Mouse (Mus musculus) stomach, embryonic 15.5 days (tissue): ENCODE results near the gene Cep128. TPM values are rescaled to one million over a fixed set of nuclear protein-coding genes. Genes with fewer than 3 reads are reported as not detected.

Experiments used
- ATAC-seq: fragments of 200-750 bp; cut with Nextera tagmentation; 2 replicates; pipeline ENCODE4 v1.8.0; 2017; ENCODE audit warnings: low read depth, moderate number of reproducible peaks, moderate TSS enrichment; ENCODE audit not compliant: insufficient read depth, low FRiP score
- H3K27ac ChIP-seq: fragments of 300-500 bp; sonication (generic); 2 replicates; pipeline ENCODE4 v1.5.1; 2015; ENCODE audit warnings: mild to moderate bottlenecking, inconsistent platforms
- H3K27me3 ChIP-seq: fragments of 300-500 bp; sonication (generic); replicated peaks from 2 replicates; pipeline ENCODE4 v1.6.1; 2015; ENCODE audit warnings: inconsistent platforms
- H3K36me3 ChIP-seq: fragments of 300-500 bp; sonication (generic); 2 replicates; pipeline ENCODE4 v1.6.1; 2015; ENCODE audit warnings: inconsistent platforms
- H3K4me1 ChIP-seq: fragments of 300-500 bp; sonication (generic); 2 replicates; pipeline ENCODE4 v1.6.1; 2015; ENCODE audit warnings: inconsistent platforms
- H3K4me2 ChIP-seq: fragments of 300-500 bp; sonication (generic); 2 replicates; pipeline ENCODE4 v1.6.1; 2015; ENCODE audit warnings: mild to moderate bottlenecking, inconsistent platforms
- H3K4me3 ChIP-seq: fragments of 300-500 bp; sonication (generic); replicated peaks from 2 replicates; pipeline ENCODE4 v1.5.1; 2015; ENCODE audit warnings: inconsistent platforms
- H3K9ac ChIP-seq: fragments of 300-500 bp; sonication (generic); 2 replicates; pipeline ENCODE4 v1.6.1; 2015; ENCODE audit warnings: inconsistent platforms
- H3K9me3 ChIP-seq: fragments of 300-500 bp; sonication (generic); 2 replicates; pipeline ENCODE4 v1.6.1; 2016; ENCODE audit warnings: inconsistent platforms
- WGBS: fragments of 180-500 bp; shearing (Covaris S2); methylation state at CpG from one replicate; pipeline ENCODE4 v1.1.7; 2015; 5-methylcytosine and 5-hydroxymethylcytosine counted together
- polyA plus RNA-seq: library from polyadenylated mRNA; unstranded; fragments of >200 nt; fragmentation: Nextera tagmentation; extraction: Ambion mirVana; gene quantifications from 2 replicates; pipeline ENCODE4 v1.2.1, GENCODE M21; 2015

Cep128 gene
- polyA plus RNA-seq, 1 experiment from 2014 or later: 8.4 TPM

DNA sequence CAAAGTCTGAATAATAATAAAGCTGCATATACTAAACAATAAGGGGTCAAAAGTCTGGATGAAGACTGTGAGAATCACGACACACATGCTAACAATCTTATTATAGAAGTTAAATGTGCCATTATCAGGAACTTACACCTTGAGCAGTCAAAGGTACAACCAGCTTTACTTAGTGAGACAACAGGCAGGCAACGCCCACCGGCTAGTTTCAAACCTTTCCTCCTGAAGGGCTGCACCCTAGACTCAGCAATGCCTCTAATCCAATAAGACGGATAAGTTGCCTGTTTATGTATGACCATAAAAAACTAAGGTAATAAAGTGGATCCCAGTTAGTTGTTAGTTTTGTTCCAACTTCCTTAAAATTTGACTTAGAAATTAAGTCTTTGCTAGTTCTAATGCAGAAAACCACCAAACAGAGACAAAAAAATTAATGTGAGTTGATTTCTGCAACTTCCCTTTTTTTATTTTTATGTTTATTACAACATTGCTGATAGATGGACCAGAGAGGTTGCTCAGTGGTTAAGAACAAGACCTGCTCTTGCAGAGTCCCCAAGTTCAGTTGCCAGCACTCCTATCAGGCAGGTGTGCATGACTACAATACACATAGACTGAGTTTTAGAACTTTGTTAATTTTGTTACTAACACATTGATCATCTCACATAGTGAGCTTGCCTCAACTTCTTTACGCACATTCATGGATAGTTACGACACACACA lies 223.0 kb downstream of the Cep128 start:
- no peaks in the 10 kb centered on the region for H3K36me3 ChIP-seq
- no peaks in the 10 kb centered on the region for H3K4me1 ChIP-seq
- no peak overlapping the region for H3K9ac ChIP-seq
- no peaks in the 10 kb centered on the region for H3K27me3 ChIP-seq
- no peak overlapping the region for H3K4me3 ChIP-seq
- WGBS: 78% methylated on average over 6 of the region's 6 CpGs
- ATAC-seq: no peak
- no peak overlapping the region for H3K27ac ChIP-seq
- H3K4me2 ChIP-seq: no peak overlapping the region
- H3K9me3 ChIP-seq: no peaks in the 10 kb centered on the region

DNA sequence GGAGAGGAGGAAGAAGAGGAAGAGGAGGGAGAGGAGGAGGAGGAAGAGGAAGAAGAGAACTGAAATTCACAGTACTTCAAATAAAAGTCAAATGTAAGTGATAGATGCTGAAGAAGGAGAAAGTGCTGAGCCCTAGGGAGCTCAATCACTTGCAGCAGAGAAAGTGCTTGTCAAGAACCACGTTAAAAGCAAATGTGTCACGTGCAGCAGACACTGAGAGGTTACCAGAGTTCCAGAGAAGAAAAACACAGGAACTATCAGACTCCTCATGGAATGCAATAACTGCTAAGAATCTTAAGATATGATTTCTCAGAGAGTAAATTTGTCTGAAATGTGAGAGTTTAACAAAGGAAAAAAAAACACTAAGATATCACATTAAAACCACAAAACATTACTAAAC lies 225.7 kb downstream of the Cep128 start:
- WGBS: 22% methylated on average over 2 of the region's 2 CpGs
- Histone ChIP-seq H3K27ac (no peak overlapping the region), H3K9ac (no peak overlapping the region), H3K27me3 (no peaks in the 10 kb centered on the region), H3K9me3 (no peaks in the 10 kb centered on the region), H3K4me2 (no peak overlapping the region), H3K4me1 (no peaks in the 10 kb centered on the region), H3K36me3 (no peaks in the 10 kb centered on the region), H3K4me3 (no peak overlapping the region)
- ATAC-seq: no peak

DNA sequence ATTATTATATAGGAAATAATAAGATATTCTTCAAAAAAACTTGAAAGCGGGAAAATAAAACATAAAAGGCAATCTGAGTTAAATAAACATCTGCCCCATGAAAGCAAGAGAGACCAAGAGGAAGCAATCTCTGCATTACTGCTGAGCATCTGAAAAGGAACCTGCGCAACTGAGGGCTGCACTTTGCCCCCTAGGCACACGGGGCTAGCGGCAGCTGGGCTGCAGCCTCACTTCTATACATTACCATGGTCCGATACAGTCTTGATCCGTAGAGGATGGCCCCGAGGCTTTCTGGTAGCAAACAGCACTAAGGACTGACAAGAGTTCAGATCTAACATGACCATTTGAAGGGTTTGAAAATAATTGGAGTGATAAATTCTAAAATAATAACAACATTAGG lies 230.2 kb downstream of the Cep128 start:
- ATAC-seq: no peak
- Histone ChIP-seq H3K9ac (no peak overlapping the region), H3K4me3 (no peak overlapping the region), H3K4me1 (no peaks in the 10 kb centered on the region), H3K9me3 (no peaks in the 10 kb centered on the region), H3K4me2 (no peak overlapping the region), H3K27me3 (no peaks in the 10 kb centered on the region), H3K27ac (no peak overlapping the region), H3K36me3 (no peaks in the 10 kb centered on the region)
- 70% methylated on average over 7 of the region's 7 CpGs for WGBS

DNA sequence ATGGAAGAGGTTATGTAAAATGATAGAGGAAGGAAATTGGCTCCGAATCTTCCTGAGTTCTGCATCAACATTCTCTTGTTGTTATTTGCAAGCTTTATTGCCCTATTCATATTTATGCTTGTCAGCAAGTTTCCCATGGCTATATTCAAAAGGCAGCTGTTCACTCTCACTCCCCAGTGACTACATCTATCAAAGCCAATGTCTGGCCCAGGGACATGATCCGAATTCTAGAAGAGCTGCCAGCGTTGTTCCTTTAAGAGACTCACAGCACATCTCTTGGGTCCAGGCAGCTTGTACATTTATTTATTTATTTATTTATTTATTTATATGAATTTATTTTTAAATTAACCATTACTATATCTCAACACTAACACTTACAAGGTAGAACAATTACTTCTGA lies 235.1 kb downstream of the Cep128 start:
- H3K27me3 ChIP-seq: no peaks in the 10 kb centered on the region
- H3K9ac ChIP-seq: no peak overlapping the region
- H3K27ac ChIP-seq: no peak overlapping the region
- H3K9me3 ChIP-seq: no peaks in the 10 kb centered on the region
- no peaks in the 10 kb centered on the region for H3K36me3 ChIP-seq
- no peak for ATAC-seq
- H3K4me1 ChIP-seq: no peaks in the 10 kb centered on the region
- H3K4me2 ChIP-seq: no peak overlapping the region
- H3K4me3 ChIP-seq: no peak overlapping the region
- 83% methylated on average over 3 of the region's 3 CpGs for WGBS

DNA sequence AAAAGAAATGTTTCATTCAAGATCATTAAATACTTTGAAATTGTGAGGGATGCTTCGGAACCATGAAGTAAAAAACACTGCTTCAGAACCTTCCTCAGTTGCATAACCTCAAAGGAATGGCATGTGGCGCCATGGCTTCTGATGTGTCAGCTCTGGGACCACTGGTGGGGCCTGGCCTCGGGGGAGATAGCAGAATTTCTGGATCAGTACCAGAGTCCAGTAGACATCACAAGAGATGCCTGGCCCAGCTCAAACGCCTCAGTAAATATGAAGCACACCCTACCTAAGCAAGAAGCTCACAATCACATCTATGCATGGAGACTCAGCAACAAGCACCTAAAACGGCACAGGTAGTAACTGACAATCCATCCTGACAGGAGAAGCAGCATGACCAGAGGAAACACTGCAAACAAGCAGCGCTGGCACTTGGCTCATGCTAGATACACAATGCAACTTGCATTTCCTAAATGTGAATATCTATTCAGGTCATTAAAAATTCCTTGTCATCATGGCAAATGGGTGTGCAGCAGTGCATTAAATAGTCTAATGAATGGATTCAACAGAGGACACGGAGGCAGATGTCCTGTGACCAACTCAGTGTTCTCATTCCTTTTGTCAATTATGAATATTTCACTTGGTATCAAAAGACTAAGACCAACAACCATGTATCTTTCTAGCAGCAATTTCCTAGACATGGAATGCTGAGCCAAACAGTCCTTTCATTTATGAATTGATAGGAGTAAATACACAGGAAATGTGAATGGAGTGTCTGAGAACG lies 249.3 kb downstream of the Cep128 start:
- H3K27ac ChIP-seq: no peak overlapping the region
- H3K36me3 ChIP-seq: no peaks in the 10 kb centered on the region
- H3K4me1 ChIP-seq: no peaks in the 10 kb centered on the region
- ATAC-seq: no peak
- no peaks in the 10 kb centered on the region for H3K9me3 ChIP-seq
- H3K27me3 ChIP-seq: no peaks in the 10 kb centered on the region
- H3K4me3 ChIP-seq: no peak overlapping the region
- H3K9ac ChIP-seq: no peak overlapping the region
- no peak overlapping the region for H3K4me2 ChIP-seq
- WGBS: 86% methylated on average over 8 of the region's 8 CpGs

DNA sequence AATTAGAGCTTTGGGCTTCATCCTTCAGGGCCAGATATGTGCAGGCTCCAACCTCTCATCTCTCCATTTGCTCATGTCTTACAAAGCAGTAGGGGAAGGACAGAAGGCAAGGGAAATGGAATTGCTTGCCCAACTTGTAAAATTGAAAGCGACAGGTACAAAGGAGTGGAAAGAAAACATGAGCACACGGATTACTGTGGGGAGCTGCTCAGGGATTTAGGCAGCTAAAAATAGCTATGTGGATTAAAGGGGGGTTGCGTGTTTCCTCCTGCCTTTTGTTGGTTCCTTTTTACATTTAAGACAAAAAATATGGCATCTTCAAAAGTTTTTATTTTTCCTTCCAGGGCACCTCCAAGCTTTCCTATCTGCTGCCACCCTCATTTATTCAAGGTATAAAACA lies 269.2 kb downstream of the Cep128 start:
- H3K4me3 ChIP-seq: no peak overlapping the region
- ATAC-seq: no peak

DNA sequence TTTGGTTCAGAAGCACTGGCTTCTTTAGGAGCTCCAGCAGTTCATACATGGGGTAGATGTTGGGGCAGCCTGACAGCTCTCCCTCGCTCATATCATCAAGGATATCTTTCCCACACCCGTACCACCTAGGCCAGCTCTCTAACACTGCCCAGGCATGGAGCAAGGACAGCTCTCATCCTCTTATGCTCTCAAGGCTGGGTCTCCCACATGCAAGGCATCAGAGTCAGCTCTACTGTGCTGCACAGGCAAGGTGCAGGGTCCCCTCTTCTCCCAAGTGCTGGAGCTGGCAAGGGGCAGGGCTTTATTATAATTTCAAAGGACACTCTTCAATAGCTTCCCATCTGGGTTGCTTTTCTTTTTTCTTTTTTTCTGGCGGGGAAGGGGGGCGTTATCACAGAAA lies 280.9 kb downstream of the Cep128 start:
- WGBS: 75% methylated on average over 4 of the region's 4 CpGs
- Histone ChIP-seq H3K27me3 (no peaks in the 10 kb centered on the region), H3K4me2 (no peak overlapping the region), H3K36me3 (no peaks in the 10 kb centered on the region), H3K9me3 (no peaks in the 10 kb centered on the region), H3K4me3 (no peak overlapping the region), H3K9ac (no peak overlapping the region), H3K4me1 (no peaks in the 10 kb centered on the region), H3K27ac (no peak overlapping the region)
- ATAC-seq: no peak; the same call in 1 of the 2 replicates

More for the DNA sequence above, 269.2 kb downstream of the Cep128 start:
- Histone ChIP-seq H3K9ac (no peak overlapping the region), H3K27ac (no peak overlapping the region), H3K9me3 (no peaks in the 10 kb centered on the region), H3K36me3 (no peaks in the 10 kb centered on the region), H3K4me2 (no peak overlapping the region), H3K27me3 (no peaks in the 10 kb centered on the region), H3K4me1 (no peaks in the 10 kb centered on the region)
- 60% methylated on average over 3 of the region's 3 CpGs for WGBS

DNA sequence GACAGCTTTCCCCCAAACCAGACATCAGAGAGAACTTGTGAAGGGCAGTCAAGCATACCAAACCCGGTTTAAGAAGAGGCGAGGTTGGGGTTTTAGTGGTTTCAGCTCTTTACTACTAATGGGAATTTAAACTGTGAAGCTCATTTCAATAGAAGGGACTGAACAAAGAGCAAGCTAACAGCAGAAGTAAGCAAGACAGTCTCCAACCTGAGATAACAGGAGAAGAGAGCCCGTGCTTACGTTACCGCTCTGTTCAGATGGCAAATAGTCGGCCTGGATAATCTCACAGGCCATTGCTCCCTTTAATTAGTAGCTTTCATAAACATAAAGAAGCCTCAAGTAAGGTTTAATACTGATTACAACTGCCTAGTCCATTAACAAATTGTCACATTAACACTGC lies 286.3 kb downstream of the Cep128 start:
- Histone ChIP-seq H3K9ac (no peak overlapping the region), H3K4me3 (no peak overlapping the region), H3K27me3 (no peaks in the 10 kb centered on the region), H3K4me2 (no peak overlapping the region), H3K4me1 (no peaks in the 10 kb centered on the region), H3K36me3 (no peaks in the 10 kb centered on the region), H3K27ac (no peak overlapping the region), H3K9me3 (no peaks in the 10 kb centered on the region)
- no peak for ATAC-seq
- WGBS: 79% methylated on average over 6 of the region's 6 CpGs

DNA sequence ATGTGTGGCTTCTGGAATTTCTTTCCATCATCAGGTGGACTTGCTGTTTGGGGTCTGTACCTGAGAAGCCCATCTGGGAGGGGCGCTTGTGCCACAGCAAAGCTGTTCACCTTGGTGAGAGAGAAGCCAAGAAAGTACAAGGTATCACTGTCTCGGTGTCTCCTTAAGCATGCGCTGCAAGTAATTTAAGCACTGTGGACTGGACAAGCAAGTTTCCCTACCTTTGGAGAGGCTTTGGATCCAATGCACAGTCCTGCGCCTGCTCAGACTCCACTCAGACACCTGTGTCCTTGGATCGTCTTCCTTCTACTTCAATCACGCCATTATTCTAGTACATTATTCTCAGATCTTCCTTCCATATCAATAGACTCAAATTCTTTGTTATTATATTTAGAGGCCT lies 288.0 kb downstream of the Cep128 start:
- ATAC-seq: no peak
- Histone ChIP-seq H3K4me2 (no peak overlapping the region), H3K36me3 (no peaks in the 10 kb centered on the region), H3K27ac (no peak overlapping the region), H3K4me3 (no peak overlapping the region), H3K4me1 (no peaks in the 10 kb centered on the region), H3K9ac (no peak overlapping the region), H3K9me3 (no peaks in the 10 kb centered on the region), H3K27me3 (no peaks in the 10 kb centered on the region)
- 91% methylated on average over 6 of the region's 6 CpGs for WGBS

DNA sequence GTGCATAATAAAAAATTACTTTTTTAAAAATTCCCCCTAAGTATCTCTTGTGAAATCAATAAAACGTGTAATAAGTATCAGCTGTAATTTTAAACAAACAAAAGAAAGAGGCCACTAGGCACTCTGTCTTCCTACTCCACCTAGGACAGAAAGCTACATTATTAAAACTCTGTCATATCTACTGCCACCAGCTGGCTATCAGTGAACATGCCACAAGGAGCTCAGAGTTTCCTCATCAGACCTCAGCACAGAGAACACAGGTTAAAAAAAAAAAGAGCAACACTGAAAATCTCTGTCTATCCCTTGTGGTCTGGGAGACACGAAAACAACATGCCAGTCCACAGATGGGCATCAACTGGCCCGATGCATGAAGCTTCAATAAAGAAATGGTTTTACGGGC lies 295.9 kb downstream of the Cep128 start:
- ATAC-seq: no peak
- Histone ChIP-seq H3K9ac (no peak overlapping the region), H3K27ac (no peak overlapping the region), H3K4me2 (no peak overlapping the region), H3K4me3 (no peak overlapping the region), H3K4me1 (no peaks in the 10 kb centered on the region), H3K27me3 (no peaks in the 10 kb centered on the region), H3K9me3 (no peaks in the 10 kb centered on the region), H3K36me3 (no peaks in the 10 kb centered on the region)
- 82% methylated on average over 4 of the region's 4 CpGs for WGBS

DNA sequence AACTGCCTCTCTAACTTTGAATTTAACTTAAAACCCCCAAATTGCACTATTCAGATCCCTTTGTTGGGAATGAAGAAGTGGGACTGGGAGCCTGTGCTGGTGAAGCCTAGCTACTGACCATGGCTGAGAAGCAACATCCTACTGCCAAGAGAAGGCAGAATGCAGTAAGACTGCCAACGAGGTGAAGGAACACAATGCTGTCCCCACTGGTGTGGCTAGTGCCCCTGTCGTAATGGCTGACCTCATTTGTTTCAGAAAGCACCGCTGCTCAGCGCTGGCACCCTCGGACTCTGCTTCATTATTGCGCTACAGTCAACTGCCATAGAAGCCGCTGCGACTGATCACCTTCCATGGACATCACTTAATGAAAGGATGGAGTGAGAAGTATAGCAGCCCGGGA lies 298.2 kb downstream of the Cep128 start:
- H3K4me2 ChIP-seq: no peak overlapping the region
- WGBS: 91% methylated on average over 9 of the region's 9 CpGs
- H3K4me3 ChIP-seq: no peak overlapping the region
- H3K9me3 ChIP-seq: no peaks in the 10 kb centered on the region
- H3K9ac ChIP-seq: no peak overlapping the region
- H3K36me3 ChIP-seq: no peaks in the 10 kb centered on the region
- no peak overlapping the region for H3K27ac ChIP-seq
- ATAC-seq: no peak
- no peaks in the 10 kb centered on the region for H3K27me3 ChIP-seq
- H3K4me1 ChIP-seq: no peaks in the 10 kb centered on the region

DNA sequence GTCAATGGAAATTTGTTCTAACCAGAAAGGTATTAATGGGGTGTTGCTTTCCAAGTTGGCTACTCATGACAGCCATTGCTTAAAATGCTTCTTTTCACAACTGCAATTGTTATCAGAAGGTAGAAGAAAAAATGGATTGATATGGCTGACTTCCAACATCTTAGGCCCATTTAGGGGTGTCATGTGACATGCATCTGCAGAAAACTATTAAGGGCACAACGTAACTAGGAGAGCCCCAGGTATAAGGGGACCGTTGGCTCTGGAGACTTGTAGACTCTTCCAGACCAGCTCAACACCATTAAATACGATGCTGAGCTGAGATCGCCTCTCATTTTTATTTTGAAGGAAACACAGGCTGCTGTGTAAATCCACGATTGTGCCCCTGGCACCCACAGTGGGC lies 308.6 kb downstream of the Cep128 start:
- Histone ChIP-seq H3K9me3 (no peaks in the 10 kb centered on the region), H3K27me3 (no peaks in the 10 kb centered on the region), H3K9ac (no peak overlapping the region), H3K4me2 (no peak overlapping the region), H3K4me3 (no peak overlapping the region), H3K4me1 (no peaks in the 10 kb centered on the region), H3K36me3 (no peaks in the 10 kb centered on the region), H3K27ac (no peak overlapping the region)
- ATAC-seq: no peak
- WGBS: 91% methylated on average over 5 of the region's 5 CpGs
